8 mouse cellular contexts compared by ENCODE assay signal in the genomic region with DNA sequence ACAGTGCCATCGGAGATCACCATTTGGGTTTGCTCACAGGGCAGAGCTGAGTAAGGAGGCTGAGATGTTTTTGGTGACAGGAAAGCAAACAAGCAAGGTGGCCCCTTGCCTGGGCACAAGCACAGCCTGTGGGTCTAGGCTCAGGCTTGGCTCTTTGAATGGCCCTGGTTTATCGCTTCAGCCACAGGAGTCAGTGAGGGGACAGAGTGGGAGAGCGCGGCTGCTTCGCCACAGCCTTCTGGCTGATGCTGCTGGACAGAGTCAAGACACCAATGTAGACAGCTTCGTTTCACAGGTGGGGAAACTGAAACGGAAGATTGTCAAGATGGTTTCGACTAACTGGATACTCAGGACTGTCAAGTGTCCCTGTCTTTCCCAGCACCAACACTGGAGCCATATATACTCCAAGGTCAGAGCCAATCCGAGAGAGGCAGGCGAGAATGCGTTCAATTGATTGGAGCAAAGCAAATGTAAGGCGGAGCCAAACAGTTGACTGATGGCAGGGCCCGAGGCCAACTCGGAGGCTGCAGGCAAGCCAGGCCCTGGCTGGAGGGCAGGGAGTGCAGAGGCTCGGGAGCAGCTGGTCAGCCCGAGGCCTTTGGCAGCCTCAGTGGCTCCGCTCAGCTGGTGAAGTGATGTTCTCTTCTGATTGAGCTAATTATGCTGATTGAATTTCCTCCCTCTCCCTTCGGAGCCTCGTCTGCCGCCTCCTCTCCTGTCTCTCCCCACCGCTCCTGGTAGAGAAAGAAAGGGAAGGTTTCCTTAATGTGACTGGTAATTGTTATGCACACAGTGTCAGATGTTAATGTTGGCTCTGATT.
A peak's percentile ranks its signal among the peaks of the same experiment; 100 is the strongest.
DNase-seq lines count a peak whose midpoint lies in the region; ATAC-seq and TF ChIP-seq lines count a peak whose summit lies in the region.

No protein-coding gene starts in this region.

- H3K27me3 ChIP-seq in kidney, embryonic 14.5 days (ENCODE audit: control insufficient read depth, insufficient read depth, low read length), result peaks cover 15% of the 10 kb centered on the region; the same call in 1 of the 2 replicates
- H3K27me3 ChIP-seq in limb, embryonic 10.5 days (ENCODE audit: low read depth, poor library complexity, severe bottlenecking), result peaks cover 44% of the 10 kb centered on the region
- no peaks in the 10 kb centered on the region for H3K27me3 ChIP-seq in thymus, adult 2 months (ENCODE audit: control insufficient read depth, insufficient read depth, low read length)

- intact Hi-C loops in gastrocnemius, postnatal 36 days (cut with DNase I), result no loop called here

- no peak overlapping the region for H3K9ac ChIP-seq in kidney, embryonic 14.5 days (ENCODE audit: low read depth, low read length)

- no peaks in the 10 kb centered on the region for H3K36me3 ChIP-seq in kidney, embryonic 14.5 days (ENCODE audit: control insufficient read depth, insufficient read depth, low read length)
- no peaks in the 10 kb centered on the region for H3K36me3 ChIP-seq in limb, embryonic 10.5 days
- no peaks in the 10 kb centered on the region for H3K36me3 ChIP-seq in thymus, adult 2 months (ENCODE audit: control insufficient read depth, insufficient read depth, low read length)

- H3K4me1 ChIP-seq in kidney, embryonic 14.5 days (ENCODE audit: control insufficient read depth, insufficient read depth, low read length), result 0 out of 2 replicates have a peak, but pooled peaks cover 3% of the 10 kb centered on the region
- peaks cover 7% of the 10 kb centered on the region for H3K4me1 ChIP-seq in limb, embryonic 10.5 days
- H3K4me1 ChIP-seq in thymus, adult 2 months (replicated peaks; ENCODE audit: control insufficient read depth, insufficient read depth, low read length), result no peaks in the 10 kb centered on the region

- H3K9me3 ChIP-seq in kidney, embryonic 14.5 days (ENCODE audit: control insufficient read depth, low read length), result no peaks in the 10 kb centered on the region
- H3K9me3 ChIP-seq in limb, embryonic 10.5 days (replicated peaks), result no peaks in the 10 kb centered on the region

- no peak overlapping the region for H3K27ac ChIP-seq in kidney, embryonic 14.5 days (ENCODE audit: low read depth, low read length)
- no peak overlapping the region for H3K27ac ChIP-seq in limb, embryonic 10.5 days
- no peak overlapping the region for H3K27ac ChIP-seq in thymus, adult 2 months (ENCODE audit: control insufficient read depth, insufficient read depth, low read length)

- TF ChIP-seq CTCF in thymus, adult 2 months (IDR thresholded peaks at IDR 0.05; ENCODE audit: borderline replicate concordance, control insufficient read depth, extremely low read depth, insufficient read depth, low read length, poor library complexity), result no peak

- peak; percentile 6 for DNase-seq in ovary, adult 18-20 months (ENCODE audit: low spot score)
- no peak for DNase-seq in ovary, postnatal 10 days (ENCODE audit: low spot score)
- DNase-seq in embryo, embryonic 11.5 days (ENCODE audit: low read depth, low spot score), result peak; percentile 61
- DNase-seq in gastrocnemius, postnatal 36 days, result peak; percentile 28 to 33
- DNase-seq in limb, embryonic 10.5 days (ENCODE audit: low spot score), result peak; percentile 60
- DNase-seq in retina, postnatal 1 day, result peak; percentile 88
- DNase-seq in thymus, adult 2 months, result no peak

- WGBS in kidney, embryonic 14.5 days, result 10% methylated on average over 21 of the region's 21 CpGs
- WGBS in limb, embryonic 10.5 days, result 13% methylated on average over 21 of the region's 21 CpGs
- whole genome bisulfite sequencing in thymus, adult 2 months, result 22% methylated on average over 21 of the region's 21 CpGs

- H3K4me2 ChIP-seq in kidney, embryonic 14.5 days (replicated peaks; ENCODE audit: low read depth, low read length), result no peak overlapping the region

- no peak overlapping the region for H3K4me3 ChIP-seq in kidney, embryonic 14.5 days (ENCODE audit: low read length)
- H3K4me3 ChIP-seq in limb, embryonic 10.5 days, result peak overlapping the region; percentile 13; the same call in 1 of the 2 replicates
- H3K4me3 ChIP-seq in thymus, adult 2 months (ENCODE audit: control insufficient read depth, insufficient read depth, low read length), result no peak overlapping the region

- TF ChIP-seq POLR2A in thymus, adult 2 months (IDR thresholded peaks at IDR 0.05; ENCODE audit: control insufficient read depth, extremely low read depth, insufficient read depth, low read length, poor library complexity), result no peak

- peak; percentile 66 for ATAC-seq in kidney, embryonic 14.5 days (ENCODE audit: low FRiP score, low TSS enrichment)

Comparison
In these comparisons a context has a peak if more than half of its experiments do, and no peak if none do; other contexts are left out.
1. DNase-seq: peak in ovary, adult 18-20 months (single experiment), embryo, embryonic 11.5 days (single experiment), gastrocnemius, postnatal 36 days (2 of 2), limb, embryonic 10.5 days (single experiment) and retina, postnatal 1 day (single experiment); none in ovary, postnatal 10 days (single experiment) and thymus, adult 2 months (single experiment).